Mouse (Mus musculus) lung, postnatal 0 days (tissue): Measurements from ENCODE around the gene Yars.

ENCODE experiments used
- CTCF ChIP-seq: IDR thresholded peaks from 2 replicates; pipeline ENCODE4 v1.5.1; 2016; ENCODE audit warnings: antibody characterized with exemption, mild to moderate bottlenecking
- EP300 ChIP-seq: IDR thresholded peaks from 2 replicates; pipeline ENCODE4 v1.6.1; 2016; ENCODE audit warnings: antibody characterized with exemption, mild to moderate bottlenecking, control low read depth

GRCm38 (mm10) chr4:129147552-129148103, 41.9 kb upstream of the Yars start:
- no peak for TF ChIP-seq CTCF
- 0 out of 2 replicates have a peak, but pooled peaks have one; percentile 13 for TF ChIP-seq EP300
